Mouse (Mus musculus): ENCODE measurements at regions not wholly inside any gene's neighbourhood (a gene's known extent, or its start where the extent isn't known, plus 50 kb on each side); places are given as distances from the start of the nearest gene placed in this dataset.
"Not testable (repeated sequence)": the region's sequence is repeated elsewhere in the genome, so short reads cannot be mapped to it uniquely, and the experiment has no call there.

DNA sequence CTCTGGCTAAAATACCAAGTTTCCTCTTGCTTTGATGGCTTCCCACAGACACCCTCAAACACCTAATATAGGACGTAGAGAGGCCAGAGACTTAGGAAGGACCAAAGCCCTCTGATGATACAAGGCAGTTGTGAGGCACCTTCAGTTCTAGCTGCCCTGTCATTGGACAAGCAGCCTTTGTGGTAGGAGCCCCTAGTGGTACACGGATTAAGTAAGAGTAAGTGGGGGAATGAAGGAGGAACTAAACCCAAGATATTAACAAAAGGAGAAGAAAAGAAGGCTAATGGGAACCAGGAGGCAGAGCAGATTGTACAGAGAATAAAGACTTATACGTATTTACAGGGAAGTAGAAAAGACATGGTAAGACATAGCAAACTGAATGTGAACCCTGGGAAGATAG lies 352.3 kb upstream of the Tmco5 start:
- H3K27ac ChIP-seq; DNase-seq (ENCODE audit: extremely low spot score, low spot score); H3K9me3 ChIP-seq; H3K36me3 ChIP-seq (replicated peaks); H3K27me3 ChIP-seq (ENCODE audit: poor library complexity, severe bottlenecking); H3K4me1 ChIP-seq; H3K4me3 ChIP-seq: not testable (repeated sequence)
- 68% methylated on average over 2 of the region's 3 CpGs for WGBS

- no peak overlapping the region for H3K27ac ChIP-seq
- H3K4me3 ChIP-seq = no peak overlapping the region
- H3K4me1 ChIP-seq = no peaks in the 10 kb centered on the region
- no peaks in the 10 kb centered on the region for H3K27me3 ChIP-seq (ENCODE audit: poor library complexity, severe bottlenecking)
- WGBS = 78% methylated on average over 1 of the region's 1 CpGs
- DNase-seq (ENCODE audit: extremely low spot score, low spot score) = peak; percentile 5
- peaks cover 53% of the 10 kb centered on the region for H3K9me3 ChIP-seq
- no peaks in the 10 kb centered on the region for H3K36me3 ChIP-seq (replicated peaks)
Observed at GRCm38 (mm10) chr2:116536453-116536852, 342.0 kb upstream of the Tmco5 start.

DNA sequence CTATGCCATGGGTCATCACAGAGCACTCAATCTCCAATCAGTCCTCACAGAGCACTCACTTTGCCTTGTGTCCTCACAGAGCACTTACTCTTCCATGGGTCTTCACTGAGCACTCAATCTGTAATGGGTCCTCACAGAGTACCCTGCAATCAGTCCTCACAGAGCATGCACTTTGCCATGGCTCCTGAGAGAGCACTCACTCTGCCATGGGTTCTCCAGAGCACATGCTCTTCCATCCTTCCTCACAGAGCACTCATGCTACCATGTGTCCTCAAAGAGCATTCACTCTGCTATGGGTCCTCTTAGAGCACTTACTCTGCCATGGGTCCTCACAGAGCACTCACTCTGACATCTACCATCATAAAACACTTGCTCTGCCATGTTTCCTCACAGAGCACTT lies 319.1 kb upstream of the Tmco5 start:
- Histone ChIP-seq H3K4me1 (no peaks in the 10 kb centered on the region), H3K36me3 (replicated peaks) (no peaks in the 10 kb centered on the region), H3K27ac (no peak overlapping the region), H3K4me3 (no peak overlapping the region), H3K9me3 (peaks cover 12% of the 10 kb centered on the region; the same call in 1 of the 2 replicates), H3K27me3 (ENCODE audit: poor library complexity, severe bottlenecking) (no peaks in the 10 kb centered on the region)
- no peak for DNase-seq (ENCODE audit: extremely low spot score, low spot score)

DNA sequence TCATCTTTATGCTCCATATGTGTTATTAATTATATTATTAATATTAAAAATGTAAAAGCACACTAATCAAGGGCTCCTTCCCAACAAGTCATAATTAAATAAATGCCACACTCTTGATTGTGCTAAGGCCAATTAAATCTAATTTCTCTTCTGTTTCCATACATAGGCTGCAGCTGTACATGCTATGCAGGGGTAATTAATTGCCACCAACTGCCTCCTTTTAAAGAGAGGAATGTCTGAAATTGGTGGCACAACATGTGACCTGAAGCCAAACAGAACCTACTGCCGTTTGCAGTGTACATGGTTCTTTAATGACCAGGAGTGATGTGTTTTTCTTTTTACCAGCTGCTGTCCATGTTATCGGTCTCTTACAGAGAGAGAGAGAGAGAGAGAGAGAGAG lies 294.5 kb upstream of the Tmco5 start:
- DNase-seq (ENCODE audit: extremely low spot score, low spot score) = no peak
- Histone ChIP-seq H3K27me3 (ENCODE audit: poor library complexity, severe bottlenecking) (no peaks in the 10 kb centered on the region), H3K36me3 (replicated peaks) (no peaks in the 10 kb centered on the region), H3K27ac (no peak overlapping the region), H3K4me3 (no peak overlapping the region), H3K4me1 (no peaks in the 10 kb centered on the region), H3K9me3 (no peaks in the 10 kb centered on the region)
- 74% methylated on average over 2 of the region's 2 CpGs for WGBS

DNA sequence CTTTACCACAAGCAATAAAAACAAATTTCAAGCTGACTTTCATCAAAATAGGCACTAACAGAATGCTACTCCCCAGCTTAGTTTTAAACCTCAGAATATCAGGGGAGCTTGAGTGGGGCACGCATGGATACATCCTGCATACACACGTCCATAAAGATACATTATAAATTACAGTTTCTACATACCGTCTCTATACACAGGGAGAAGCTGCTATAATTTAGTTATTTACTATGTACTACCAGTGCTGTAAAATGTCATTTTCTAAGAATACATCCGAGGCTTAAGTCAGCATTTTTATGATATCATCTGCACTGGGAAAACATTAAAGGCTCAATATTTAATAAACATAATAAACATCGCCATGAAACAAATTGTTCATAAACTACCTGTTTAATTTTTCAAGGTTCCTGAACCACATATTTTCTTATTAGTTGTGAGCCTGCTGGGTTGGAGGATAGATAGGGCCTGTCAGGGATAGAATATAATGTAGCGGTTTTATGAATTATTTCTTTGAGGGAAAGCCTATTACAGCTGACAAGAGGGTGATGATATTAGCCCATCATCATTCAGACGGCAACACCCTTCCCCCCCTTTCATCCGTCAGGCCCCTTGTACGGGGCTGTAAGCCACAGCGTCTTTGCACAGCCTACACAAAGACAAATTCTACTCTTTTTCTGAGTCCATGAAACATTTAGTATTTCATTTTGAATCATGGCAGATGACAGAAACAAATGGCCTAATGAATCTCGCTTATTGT lies 292.1 kb upstream of the Tmco5 start:
- WGBS = 92% methylated on average over 11 of the region's 11 CpGs
- Histone ChIP-seq H3K27me3 (ENCODE audit: poor library complexity, severe bottlenecking) (no peaks in the 10 kb centered on the region), H3K27ac (no peak overlapping the region), H3K4me1 (no peaks in the 10 kb centered on the region), H3K9me3 (no peaks in the 10 kb centered on the region), H3K4me3 (no peak overlapping the region), H3K36me3 (replicated peaks) (no peaks in the 10 kb centered on the region)
- DNase-seq (ENCODE audit: extremely low spot score, low spot score) = no peak

- H3K27me3 ChIP-seq (ENCODE audit: poor library complexity, severe bottlenecking) = no peaks in the 10 kb centered on the region
Observed at GRCm38 (mm10) chr2:116605869-116606268, 272.6 kb upstream of the Tmco5 start.

GRCm38 (mm10) chr2:116639935-116640334 lies 238.6 kb upstream of the Tmco5 start:
- no peaks in the 10 kb centered on the region for H3K9me3 ChIP-seq
- DNase-seq (ENCODE audit: extremely low spot score, low spot score) = no peak
- H3K36me3 ChIP-seq (replicated peaks) = no peaks in the 10 kb centered on the region
- H3K27ac ChIP-seq = no peak overlapping the region
- 92% methylated on average over 5 of the region's 5 CpGs for WGBS
- no peak overlapping the region for H3K4me3 ChIP-seq
- H3K4me1 ChIP-seq = no peaks in the 10 kb centered on the region
- H3K27me3 ChIP-seq (ENCODE audit: poor library complexity, severe bottlenecking) = no peaks in the 10 kb centered on the region

More at GRCm38 (mm10) chr2:116605869-116606268, 272.6 kb upstream of the Tmco5 start:
- Histone ChIP-seq H3K27ac (no peak overlapping the region), H3K4me1 (0 out of 2 replicates have a peak, but pooled peaks cover 4% of the 10 kb centered on the region), H3K4me3 (no peak overlapping the region), H3K36me3 (replicated peaks) (no peaks in the 10 kb centered on the region), H3K9me3 (no peaks in the 10 kb centered on the region)
- WGBS = 85% methylated on average over 5 of the region's 5 CpGs
- DNase-seq (ENCODE audit: extremely low spot score, low spot score) = no peak

DNA sequence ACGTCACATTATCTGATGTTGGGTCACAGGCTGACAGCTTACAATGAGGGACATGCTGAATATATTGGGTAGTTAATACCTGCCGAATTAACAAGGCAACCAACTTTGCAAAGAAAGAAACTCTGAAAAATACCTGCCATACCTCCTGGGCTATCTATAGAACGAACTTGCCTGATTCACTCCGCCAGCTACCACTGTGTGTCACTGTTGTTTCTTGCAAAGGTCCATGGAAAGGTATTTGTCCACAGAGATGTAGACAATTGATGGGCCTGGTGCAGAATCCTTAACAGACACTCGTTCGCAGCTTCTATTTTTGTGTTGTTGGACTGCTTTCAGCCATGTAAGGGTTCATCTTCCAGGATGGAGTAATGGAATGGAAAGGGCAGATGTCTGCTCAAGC lies 226.4 kb upstream of the Tmco5 start:
- no peak for DNase-seq (ENCODE audit: extremely low spot score, low spot score)
- H3K27me3 ChIP-seq (ENCODE audit: poor library complexity, severe bottlenecking) = no peaks in the 10 kb centered on the region
- peaks cover 4% of the 10 kb centered on the region; the same call in 1 of the 2 replicates for H3K4me1 ChIP-seq
- H3K27ac ChIP-seq = no peak overlapping the region
- 86% methylated on average over 6 of the region's 6 CpGs for WGBS
- H3K36me3 ChIP-seq (replicated peaks) = no peaks in the 10 kb centered on the region
- no peaks in the 10 kb centered on the region for H3K9me3 ChIP-seq
- no peak overlapping the region for H3K4me3 ChIP-seq

DNA sequence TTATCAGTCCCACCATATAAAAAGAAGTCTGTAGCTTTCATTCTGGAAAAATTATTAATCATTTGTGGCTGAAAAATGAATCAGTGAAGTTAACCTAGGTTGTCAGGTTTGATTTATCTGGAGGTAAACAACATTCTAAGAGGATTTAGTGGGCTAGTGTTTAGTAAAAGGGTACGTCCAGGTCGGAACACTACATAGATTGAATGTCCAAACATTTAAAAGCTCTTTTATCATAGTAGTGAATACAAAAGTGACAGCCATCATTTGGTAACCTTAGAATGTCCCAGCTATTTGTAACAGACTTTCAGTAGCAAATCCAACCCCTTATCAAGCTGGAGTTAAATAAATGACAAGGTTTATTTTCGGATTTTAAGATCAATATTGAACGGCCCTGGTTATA lies 192.7 kb upstream of the Tmco5 start:
- H3K27ac ChIP-seq = no peak overlapping the region
- H3K36me3 ChIP-seq (replicated peaks) = no peaks in the 10 kb centered on the region
- no peak for DNase-seq (ENCODE audit: extremely low spot score, low spot score)
- WGBS = 91% methylated on average over 4 of the region's 4 CpGs
- no peak overlapping the region for H3K4me3 ChIP-seq
- no peaks in the 10 kb centered on the region for H3K9me3 ChIP-seq
- no peaks in the 10 kb centered on the region for H3K27me3 ChIP-seq (ENCODE audit: poor library complexity, severe bottlenecking)
- H3K4me1 ChIP-seq = no peaks in the 10 kb centered on the region

DNA sequence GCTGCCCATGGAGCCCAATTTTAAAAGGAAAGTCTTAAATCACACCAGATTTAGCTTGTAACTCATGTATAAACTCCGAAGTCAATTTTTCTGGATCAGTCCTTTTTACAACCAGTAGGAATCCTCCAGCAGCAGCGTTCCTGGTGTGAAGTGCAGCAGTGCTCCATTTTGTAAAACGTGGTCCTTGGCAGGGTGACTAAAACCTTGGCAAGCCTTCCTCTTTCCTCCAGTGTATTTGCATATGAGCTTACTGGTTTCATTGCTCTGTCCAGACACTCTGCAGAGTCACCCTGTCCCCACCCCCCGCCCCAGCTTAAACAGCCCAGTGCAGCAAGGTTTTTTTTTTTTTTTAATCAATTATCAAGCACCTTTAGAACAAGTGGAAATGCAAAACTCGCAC lies 180.9 kb upstream of the Tmco5 start:
- WGBS = 66% methylated on average over 5 of the region's 5 CpGs
- DNase-seq (ENCODE audit: extremely low spot score, low spot score) = no peak
- no peak overlapping the region for H3K4me3 ChIP-seq
- no peaks in the 10 kb centered on the region for H3K4me1 ChIP-seq
- no peaks in the 10 kb centered on the region for H3K36me3 ChIP-seq (replicated peaks)
- H3K27ac ChIP-seq = no peak overlapping the region
- no peaks in the 10 kb centered on the region for H3K27me3 ChIP-seq (ENCODE audit: poor library complexity, severe bottlenecking)
- no peaks in the 10 kb centered on the region for H3K9me3 ChIP-seq

DNA sequence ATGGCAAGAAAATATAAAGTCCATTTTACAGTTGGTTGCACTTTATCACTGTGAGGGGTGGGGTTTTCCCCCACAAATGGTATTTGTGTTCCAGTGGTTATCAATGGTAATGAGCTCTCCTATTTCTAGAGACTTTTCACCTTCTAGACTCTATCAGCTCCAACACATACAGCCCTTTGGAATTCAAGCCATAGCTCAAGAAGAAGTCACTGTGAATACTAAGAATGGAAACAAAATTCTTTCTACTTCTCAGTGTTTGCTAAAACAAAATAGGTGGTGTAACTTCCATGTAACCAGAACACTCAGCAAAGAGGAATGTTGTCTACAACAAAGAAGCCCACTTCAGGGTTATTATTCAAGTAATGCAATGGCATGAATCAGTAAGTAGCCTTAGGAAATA lies 173.8 kb upstream of the Tmco5 start:
- DNase-seq (ENCODE audit: extremely low spot score, low spot score) = no peak
- Histone ChIP-seq H3K36me3 (replicated peaks) (no peaks in the 10 kb centered on the region), H3K27ac (no peak overlapping the region), H3K9me3 (no peaks in the 10 kb centered on the region), H3K27me3 (ENCODE audit: poor library complexity, severe bottlenecking) (no peaks in the 10 kb centered on the region), H3K4me3 (no peak overlapping the region), H3K4me1 (no peaks in the 10 kb centered on the region)

DNA sequence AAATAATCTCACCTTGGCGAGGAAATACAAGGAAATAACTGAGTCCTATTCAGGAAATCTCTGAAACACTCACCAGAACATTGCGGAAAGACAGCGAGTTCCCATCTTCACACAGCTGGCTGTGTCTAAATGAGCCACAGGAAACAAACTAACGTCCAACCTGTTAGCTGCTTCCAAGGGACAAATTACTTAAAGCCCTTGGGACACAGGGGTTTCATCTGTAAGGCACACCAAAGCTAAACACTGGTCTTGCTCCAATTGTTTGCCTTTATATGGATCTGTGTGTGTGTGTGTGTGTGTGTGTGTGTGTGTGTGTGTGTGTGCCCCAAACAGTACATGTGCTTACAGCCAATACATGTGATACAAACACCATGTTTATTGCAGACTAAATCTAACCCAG lies 168.9 kb upstream of the Tmco5 start:
- H3K4me1 ChIP-seq = 0 out of 2 replicates have a peak, but pooled peaks cover 4% of the 10 kb centered on the region
- no peak overlapping the region for H3K27ac ChIP-seq
- no peaks in the 10 kb centered on the region for H3K36me3 ChIP-seq (replicated peaks)
- DNase-seq (ENCODE audit: extremely low spot score, low spot score) = no peak
- no peaks in the 10 kb centered on the region for H3K27me3 ChIP-seq (ENCODE audit: poor library complexity, severe bottlenecking)
- no peak overlapping the region for H3K4me3 ChIP-seq
- 75% methylated on average over 4 of the region's 4 CpGs for WGBS
- no peaks in the 10 kb centered on the region for H3K9me3 ChIP-seq

- no peak for DNase-seq (ENCODE audit: extremely low spot score, low spot score)
- Histone ChIP-seq H3K36me3 (replicated peaks) (no peaks in the 10 kb centered on the region), H3K4me3 (no peak overlapping the region), H3K27me3 (ENCODE audit: poor library complexity, severe bottlenecking) (no peaks in the 10 kb centered on the region), H3K4me1 (peaks cover 7% of the 10 kb centered on the region; the same call in 1 of the 2 replicates), H3K9me3 (no peaks in the 10 kb centered on the region), H3K27ac (no peak overlapping the region)
- 73% methylated on average over 9 of the region's 9 CpGs for WGBS
Observed at GRCm38 (mm10) chr2:116716529-116717201, 161.8 kb upstream of the Tmco5 start.

All from forebrain, embryonic 10.5 days (tissue).